Mouse (Mus musculus) E14TG2a.4 (cell line): Measurements from ENCODE around the gene Olfr1428.
"Not testable (repeated sequence)": the region's sequence is repeated elsewhere in the genome, so short reads cannot be mapped to it uniquely, and the experiment has no call there.

Source experiments
- H3K27me3 ChIP-seq: 2 replicates; pipeline ENCODE4 v1.6.1; 2014; ENCODE audit warnings: low read length, control low read depth; ENCODE audit not compliant: insufficient read depth
- H3K36me3 ChIP-seq: 2 replicates; pipeline ENCODE4 v1.6.1; 2014; ENCODE audit warnings: low read length, control low read depth; ENCODE audit not compliant: insufficient read depth
- H3K4me1 ChIP-seq: replicated peaks from 2 replicates; pipeline ENCODE4 v1.6.1; 2014; ENCODE audit warnings: low read depth, low read length, control low read depth
- H3K4me3 ChIP-seq: replicated peaks from 2 replicates; pipeline ENCODE4 v1.5.1; 2014; ENCODE audit warnings: mild to moderate bottlenecking, low read length
- H3K9me3 ChIP-seq: 2 replicates; pipeline ENCODE4 v1.6.1; 2014; ENCODE audit warnings: low read length, control low read depth
- NANOG ChIP-seq: IDR thresholded peaks from 2 replicates; pipeline ENCODE4 v1.6.1; 2014; ENCODE audit warnings: borderline replicate concordance, low read length, mixed read lengths

The Olfr1428 gene

DNA sequence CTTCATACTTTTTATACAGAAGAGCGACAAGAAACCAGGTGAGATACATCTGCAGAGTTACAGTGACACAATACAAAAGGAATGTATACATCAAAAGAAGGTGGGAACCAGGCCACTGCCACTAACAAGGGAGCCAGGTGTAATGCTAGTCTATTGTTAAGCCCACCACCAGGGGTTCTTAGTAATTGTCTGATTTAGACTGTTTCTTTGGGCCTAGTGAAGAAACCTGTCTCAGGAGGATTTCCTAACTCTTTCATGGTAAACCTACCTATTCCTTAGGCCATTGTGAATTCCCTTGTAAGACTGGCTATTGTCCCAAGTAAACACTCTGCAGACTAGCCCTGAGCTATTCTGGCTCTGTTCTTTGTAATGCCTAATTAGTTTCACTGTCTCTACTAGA lies 46.2 kb downstream of the Olfr1428 start:
- H3K9me3 ChIP-seq = peaks cover 32% of the 10 kb centered on the region
- peak; percentile 52 for TF ChIP-seq NANOG
- not testable (repeated sequence) for H3K4me3 ChIP-seq, H3K4me1 ChIP-seq, H3K27me3 ChIP-seq, H3K36me3 ChIP-seq

DNA sequence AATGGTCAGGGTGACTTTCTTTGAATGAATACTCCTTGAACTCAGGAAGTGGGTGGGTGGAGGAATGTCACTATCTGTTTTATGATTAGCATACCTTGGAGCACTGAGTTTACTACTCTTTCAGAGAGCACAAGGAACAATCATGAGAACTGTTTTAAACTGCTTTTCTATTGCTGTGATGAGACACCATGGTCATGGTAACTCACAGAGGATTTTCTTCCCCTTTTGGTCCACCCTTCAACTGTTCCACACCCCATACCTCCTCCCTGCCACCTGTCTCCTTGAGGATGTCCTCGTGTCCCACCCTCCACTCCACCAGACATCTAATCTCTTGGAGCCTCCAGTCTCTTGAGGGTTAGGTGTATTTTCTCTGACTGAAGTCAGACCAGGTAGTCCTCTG lies 47.9 kb downstream of the Olfr1428 start:
- H3K27me3 ChIP-seq, H3K4me1 ChIP-seq, H3K4me3 ChIP-seq, H3K36me3 ChIP-seq: not testable (repeated sequence)
- H3K9me3 ChIP-seq = peaks cover 32% of the 10 kb centered on the region

GRCm38 (mm10) chr19:12062582-12062981 lies 53.1 kb downstream of the Olfr1428 start, which contains the start of gene Olfr1424:
Gene Olfr1424, minus strand, starts transcription at chr19:12062682.
- H3K27me3 ChIP-seq, H3K4me3 ChIP-seq, H3K36me3 ChIP-seq, H3K4me1 ChIP-seq: not testable (repeated sequence)
- H3K9me3 ChIP-seq = peaks cover 13% of the 10 kb centered on the region; the same call in 1 of the 2 replicates
